Mouse (Mus musculus) cerebellum, adult 2 months (tissue): ENCODE results near the gene Inafm1. TPM values are rescaled to one million over a fixed set of nuclear protein-coding genes. Genes with fewer than 3 reads are reported as not detected.

Source experiments
- DNase-seq, 2 experiments: peaks; one replicate each; pipeline ENCODE4 v3.0.0; 2021
- H3K27ac ChIP-seq: fragments of 200-500 bp; 2 replicates; pipeline ENCODE4 v1.5.1; 2012; ENCODE audit warnings: low read length, control low read depth, inconsistent platforms; ENCODE audit not compliant: insufficient read depth
- H3K27me3 ChIP-seq: fragments of 200-500 bp; 2 replicates; pipeline ENCODE4 v1.6.1; 2012; ENCODE audit warnings: inconsistent platforms, mild to moderate bottlenecking, low read length, moderate library complexity; ENCODE audit not compliant: control insufficient read depth, insufficient read depth
- H3K4me1 ChIP-seq: fragments of 200-500 bp; 2 replicates; pipeline ENCODE4 v1.6.1; 2011; ENCODE audit warnings: low read length; ENCODE audit not compliant: control insufficient read depth, insufficient read depth
- H3K4me3 ChIP-seq: fragments of 200-500 bp; replicated peaks from 2 replicates; pipeline ENCODE3; 2011; ENCODE audit warnings: mild to moderate bottlenecking, low read depth, low read length, control low read depth; ENCODE audit not compliant: insufficient read depth
- CTCF ChIP-seq: fragments of 200-500 bp; IDR thresholded peaks from 2 replicates; pipeline ENCODE4 v1.5.1; 2011; ENCODE audit warnings: low read depth, mild to moderate bottlenecking, control low read depth, low read length, moderate library complexity, borderline replicate concordance; ENCODE audit not compliant: insufficient read depth
- POLR2A ChIP-seq: fragments of 200-500 bp; IDR thresholded peaks from 2 replicates; pipeline ENCODE4 v1.6.1; 2011; ENCODE audit warnings: low read length, control low read depth, borderline replicate concordance; ENCODE audit not compliant: insufficient read depth
- WGBS: fragments of 180-500 bp; shearing (Covaris S2); methylation state at CpG from one replicate; pipeline ENCODE4 v1.1.7; 2018; 5-methylcytosine and 5-hydroxymethylcytosine counted together
- polyA plus RNA-seq: library from polyadenylated mRNA; depleted of rRNA; stranded (reverse); fragments of >200 nt; gene quantifications from 2 replicates; pipeline ENCODE4 v1.2.3, GENCODE M21; 2012; rRNA removed

Gene Inafm1
- polyA plus RNA-seq, 1 experiment, result 60.1 TPM

- WGBS, result 57% methylated on average over 5 of the region's 5 CpGs
- no peaks in the 10 kb centered on the region for H3K4me1 ChIP-seq
- TF ChIP-seq CTCF (no peak), POLR2A (no peak)
- no peak overlapping the region for H3K27ac ChIP-seq
- no peak for DNase-seq
- no peak overlapping the region for H3K4me3 ChIP-seq
- no peaks in the 10 kb centered on the region for H3K27me3 ChIP-seq
Observed at GRCm38 (mm10) chr7:16229869-16230268, 43.5 kb downstream of the Inafm1 start.

Other genes starting within 250 kb of the Inafm1 start
- 12.3 and 12.4 TPM in 2 replicates for gene Bicra, start 225.7 kb downstream of the Inafm1 start, polyA plus RNA-seq
- 0.16 and 0.28 TPM in 2 replicates for gene Zfp541, start 211.8 kb downstream of the Inafm1 start, polyA plus RNA-seq
- gene Napa, start 175.2 kb downstream of the Inafm1 start, polyA plus RNA-seq, result 447 and 471 TPM in 2 replicates
- 56.4 and 60.5 TPM in 2 replicates for gene Kptn, start 153.7 kb downstream of the Inafm1 start, polyA plus RNA-seq
- 84.6 and 116 TPM in 2 replicates for gene Slc8a2, start 143.8 kb downstream of the Inafm1 start, polyA plus RNA-seq
- gene Meis3, start 98.5 kb downstream of the Inafm1 start, polyA plus RNA-seq, result 93.5 and 94.2 TPM in 2 replicates
- 11.7 and 13.3 TPM in 2 replicates for gene Dhx34, start 51.6 kb downstream of the Inafm1 start, polyA plus RNA-seq
- 0.19 and 0.20 TPM in 2 replicates for gene C5ar2, start 29.5 kb downstream of the Inafm1 start, polyA plus RNA-seq
- gene C5ar1, start 14.1 kb downstream of the Inafm1 start, polyA plus RNA-seq, result 0.75 and 0.95 TPM in 2 replicates
- gene Ccdc9, start 13.2 kb upstream of the Inafm1 start, polyA plus RNA-seq, result 81.1 and 91.1 TPM in 2 replicates
- 17.0 and 20.3 TPM in 2 replicates for gene Bbc3, start 34.8 kb upstream of the Inafm1 start, polyA plus RNA-seq
- 78.2 and 84.0 TPM in 2 replicates for gene Sae1, start 114.2 kb upstream of the Inafm1 start, polyA plus RNA-seq
- 42.0 and 50.2 TPM in 2 replicates for gene Zc3h4, start 127.3 kb upstream of the Inafm1 start, polyA plus RNA-seq
- gene Tmem160, start 179.2 kb upstream of the Inafm1 start, polyA plus RNA-seq, result 89.6 and 98.6 TPM in 2 replicates
- gene Npas1, start 204.1 kb upstream of the Inafm1 start, polyA plus RNA-seq, result 3.7 and 6.0 TPM in 2 replicates